Mouse (Mus musculus): ENCODE data around the gene Olfr605. TPM values are rescaled to one million over a fixed set of nuclear protein-coding genes. Genes with fewer than 3 reads are reported as not detected.
"Not testable (repeated sequence)": the region's sequence is repeated elsewhere in the genome, so short reads cannot be mapped to it uniquely, and the experiment has no call there.

The Olfr605 gene
- polyA plus RNA-seq (2012; rRNA removed): not detected in 2 replicates

- TF ChIP-seq CTCF (IDR thresholded peaks at IDR 0.05; ENCODE audit: extremely low read depth, insufficient read depth, low read length): no peak
- TF ChIP-seq POLR2A (IDR thresholded peaks at IDR 0.05; ENCODE audit: extremely low read depth, insufficient read depth, low read length): no peak
- Histone ChIP-seq H3K4me3 (ENCODE audit: insufficient read depth, low read length) (no peak within 1 kb of the TSS), H3K4me1 (ENCODE audit: control insufficient read depth, insufficient read depth, low read length) (no peaks in the 10 kb centered on the region), H3K27ac (ENCODE audit: insufficient read depth, low read length) (no peak within 1 kb of the TSS)
Measured at GRCm38 (mm10) chr7:103445339-103445738, at the start of gene Olfr605. TSS of gene Olfr605 (minus strand) at chr7:103445439.

GRCm38 (mm10) chr7:103477106-103477505 lies 31.9 kb upstream of the Olfr605 start:
- H3K4me1 ChIP-seq (ENCODE audit: control insufficient read depth, insufficient read depth, low read length); H3K27ac ChIP-seq (ENCODE audit: insufficient read depth, low read length): not testable (repeated sequence)

GRCm38 (mm10) chr7:103469577-103469976 lies 24.3 kb upstream of the Olfr605 start, which contains the start of gene Olfr608:
TSS of gene Olfr608 (plus strand) at chr7:103469877.
- Histone ChIP-seq H3K4me1 (ENCODE audit: control insufficient read depth, insufficient read depth, low read length) (no peaks in the 10 kb centered on the region), H3K4me3 (ENCODE audit: insufficient read depth, low read length) (no peak within 1 kb of the TSS), H3K27ac (ENCODE audit: insufficient read depth, low read length) (no peak within 1 kb of the TSS)
- TF ChIP-seq POLR2A (IDR thresholded peaks at IDR 0.05; ENCODE audit: extremely low read depth, insufficient read depth, low read length): no peak
- no peak for TF ChIP-seq CTCF (IDR thresholded peaks at IDR 0.05; ENCODE audit: extremely low read depth, insufficient read depth, low read length)

More at GRCm38 (mm10) chr7:103477106-103477505, 31.9 kb upstream of the Olfr605 start:
- not testable (repeated sequence) for H3K4me3 ChIP-seq (ENCODE audit: insufficient read depth, low read length)

GRCm38 (mm10) chr7:103460590-103460989 lies 15.4 kb upstream of the Olfr605 start:
- no peak overlapping the region for H3K27ac ChIP-seq (ENCODE audit: insufficient read depth, low read length)
- TF ChIP-seq CTCF (IDR thresholded peaks at IDR 0.05; ENCODE audit: extremely low read depth, insufficient read depth, low read length) (no peak), POLR2A (IDR thresholded peaks at IDR 0.05; ENCODE audit: extremely low read depth, insufficient read depth, low read length) (no peak)
- H3K4me1 ChIP-seq (ENCODE audit: control insufficient read depth, insufficient read depth, low read length): no peaks in the 10 kb centered on the region
- H3K4me3 ChIP-seq (ENCODE audit: insufficient read depth, low read length): no peak overlapping the region

GRCm38 (mm10) chr7:103448746-103449145 lies 3.5 kb upstream of the Olfr605 start, which contains the start of gene Olfr606:
TSS of gene Olfr606 (plus strand) at chr7:103449046.
- Histone ChIP-seq H3K4me3 (ENCODE audit: insufficient read depth, low read length) (no peak within 1 kb of the TSS), H3K27ac (ENCODE audit: insufficient read depth, low read length) (no peak within 1 kb of the TSS), H3K4me1 (ENCODE audit: control insufficient read depth, insufficient read depth, low read length) (no peaks in the 10 kb centered on the region)
- TF ChIP-seq POLR2A (IDR thresholded peaks at IDR 0.05; ENCODE audit: extremely low read depth, insufficient read depth, low read length): no peak
- no peak for TF ChIP-seq CTCF (IDR thresholded peaks at IDR 0.05; ENCODE audit: extremely low read depth, insufficient read depth, low read length)

DNA sequence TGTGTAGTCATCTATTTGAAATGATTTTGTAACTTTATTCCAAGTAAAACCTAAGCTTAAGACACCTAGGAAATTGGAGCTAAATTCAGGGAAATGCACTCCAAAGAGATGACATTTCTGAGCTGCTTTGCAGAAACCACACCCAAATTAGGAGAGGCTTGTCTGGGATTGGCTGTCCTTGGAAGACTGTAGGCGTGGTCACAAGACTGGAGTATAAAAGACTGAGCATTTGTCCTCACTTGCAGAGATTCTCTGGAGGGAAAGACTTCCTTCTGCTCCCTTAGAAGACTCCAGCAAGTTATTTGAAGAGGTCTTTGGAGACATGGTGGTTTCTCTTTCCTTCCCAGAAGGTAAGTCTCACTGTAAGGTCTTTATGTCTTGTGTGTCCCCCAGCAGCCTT lies 30.5 kb downstream of the Olfr605 start, which contains the start of gene Usp17lc:
Gene Usp17lc (plus strand): TSS at position 301 of the 400 bp plus-strand sequence.
- H3K27ac ChIP-seq (ENCODE audit: insufficient read depth, low read length); H3K4me3 ChIP-seq (ENCODE audit: insufficient read depth, low read length); H3K4me1 ChIP-seq (ENCODE audit: control insufficient read depth, insufficient read depth, low read length): not testable (repeated sequence)

DNA sequence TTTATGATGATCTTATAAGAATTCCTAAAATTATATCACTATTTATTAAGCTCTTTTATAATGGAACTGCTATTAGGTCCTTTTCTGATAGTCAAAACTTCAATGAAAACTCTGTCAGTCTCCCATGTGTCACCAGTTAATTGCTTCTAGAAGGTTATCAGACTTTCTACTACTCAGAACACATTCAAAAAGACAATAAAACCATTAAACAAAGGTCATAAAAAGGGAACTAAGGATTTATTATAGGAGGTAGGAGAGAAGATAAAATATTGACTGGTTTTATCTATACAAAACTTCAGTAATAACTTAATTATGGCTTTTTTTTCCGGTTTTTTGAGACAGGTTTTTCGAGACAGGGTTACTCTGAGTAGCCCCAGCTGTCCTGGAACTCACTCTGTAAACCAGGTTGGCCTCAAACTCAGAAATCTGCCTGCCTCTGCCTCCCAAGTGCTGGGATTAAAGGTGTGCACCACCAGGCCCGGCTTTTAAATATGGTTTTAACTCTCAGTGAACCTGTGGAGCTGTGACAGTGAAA lies 38.7 kb downstream of the Olfr605 start:
- H3K4me3 ChIP-seq (ENCODE audit: insufficient read depth, low read length); H3K27ac ChIP-seq (ENCODE audit: insufficient read depth, low read length): not testable (repeated sequence)

DNA sequence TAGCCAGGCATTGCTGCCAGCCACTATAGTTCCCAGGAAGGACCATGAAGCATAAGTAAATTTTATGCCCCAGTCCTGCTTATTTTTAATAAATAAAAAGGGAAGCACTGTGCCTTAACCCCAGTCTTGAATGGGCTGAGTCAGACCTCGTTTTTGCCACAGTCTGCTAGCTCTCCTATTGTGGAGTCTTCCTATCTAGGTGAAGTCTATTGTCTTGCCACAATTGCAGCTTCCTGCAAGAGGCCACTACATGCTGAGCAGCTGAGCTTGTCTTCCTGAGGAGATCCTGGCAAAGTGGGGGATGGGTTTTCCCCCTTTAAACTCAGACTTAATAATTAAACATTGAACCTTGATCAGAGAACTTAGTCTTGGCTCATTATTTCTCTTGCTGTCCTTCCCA lies 46.3 kb downstream of the Olfr605 start:
- TF ChIP-seq POLR2A (IDR thresholded peaks at IDR 0.05; ENCODE audit: extremely low read depth, insufficient read depth, low read length) (no peak), CTCF (IDR thresholded peaks at IDR 0.05; ENCODE audit: extremely low read depth, insufficient read depth, low read length) (no peak)
- Histone ChIP-seq H3K27ac (ENCODE audit: insufficient read depth, low read length) (no peak overlapping the region), H3K4me3 (ENCODE audit: insufficient read depth, low read length) (no peak overlapping the region), H3K4me1 (ENCODE audit: control insufficient read depth, insufficient read depth, low read length) (no peaks in the 10 kb centered on the region)

More for the DNA sequence above, 38.7 kb downstream of the Olfr605 start:
- H3K4me1 ChIP-seq (ENCODE audit: control insufficient read depth, insufficient read depth, low read length): not testable (repeated sequence)

GRCm38 (mm10) chr7:103397758-103398157 lies 47.5 kb downstream of the Olfr605 start:
- TF ChIP-seq CTCF (IDR thresholded peaks at IDR 0.05; ENCODE audit: extremely low read depth, insufficient read depth, low read length) (no peak), POLR2A (IDR thresholded peaks at IDR 0.05; ENCODE audit: extremely low read depth, insufficient read depth, low read length) (no peak)
- Histone ChIP-seq H3K4me3 (ENCODE audit: insufficient read depth, low read length) (no peak overlapping the region), H3K27ac (ENCODE audit: insufficient read depth, low read length) (no peak overlapping the region), H3K4me1 (ENCODE audit: control insufficient read depth, insufficient read depth, low read length) (no peaks in the 10 kb centered on the region)

Other genes with a start within 250 kb of the Olfr605 start
- gene Olfr593, start 233.6 kb downstream of the Olfr605 start, polyA plus RNA-seq (2012; rRNA removed): not detected in 2 replicates
- gene Olfr594, start 228.4 kb downstream of the Olfr605 start, polyA plus RNA-seq (2012; rRNA removed): not detected in 2 replicates
- gene Usp17ld, start 192.9 kb downstream of the Olfr605 start, polyA plus RNA-seq (2012; rRNA removed): not detected in 2 replicates
- not detected in 2 replicates for gene Olfr596, start 139.8 kb downstream of the Olfr605 start, polyA plus RNA-seq (2012; rRNA removed)
- gene Olfr597, start 129.1 kb downstream of the Olfr605 start, polyA plus RNA-seq (2012; rRNA removed): not detected in 2 replicates
- gene Olfr598, start 121.9 kb downstream of the Olfr605 start, polyA plus RNA-seq (2012; rRNA removed): not detected in 2 replicates
- not detected in 2 replicates for gene Olfr599, start 109.5 kb downstream of the Olfr605 start, polyA plus RNA-seq (2012; rRNA removed)
- not detected in 2 replicates for gene Olfr600, start 95.8 kb downstream of the Olfr605 start, polyA plus RNA-seq (2012; rRNA removed)
- gene Olfr601, start 82.8 kb downstream of the Olfr605 start, polyA plus RNA-seq (2012; rRNA removed): not detected in 2 replicates
- not detected in 2 replicates for gene Olfr603, start 59.3 kb downstream of the Olfr605 start, polyA plus RNA-seq (2012; rRNA removed)
- gene Usp17lc, start 30.4 kb downstream of the Olfr605 start, polyA plus RNA-seq (2012; rRNA removed): not detected in 2 replicates
- gene Olfr606, start 3.6 kb upstream of the Olfr605 start, polyA plus RNA-seq (2012; rRNA removed): not detected in 2 replicates
- gene Olfr607, start 18.7 kb upstream of the Olfr605 start, polyA plus RNA-seq (2012; rRNA removed): not detected in 2 replicates
- not detected in 2 replicates for gene Olfr608, start 24.4 kb upstream of the Olfr605 start, polyA plus RNA-seq (2012; rRNA removed)
- gene Olfr609, start 52.6 kb upstream of the Olfr605 start, polyA plus RNA-seq (2012; rRNA removed): not detected in 2 replicates
- gene Olfr610, start 66.7 kb upstream of the Olfr605 start, polyA plus RNA-seq (2012; rRNA removed): not detected in 2 replicates
- gene Olfr611, start 75.4 kb upstream of the Olfr605 start, polyA plus RNA-seq (2012; rRNA removed): not detected in 2 replicates
- gene Olfr612, start 97.3 kb upstream of the Olfr605 start, polyA plus RNA-seq (2012; rRNA removed): not detected in 2 replicates
- gene Olfr613, start 102.6 kb upstream of the Olfr605 start, polyA plus RNA-seq (2012; rRNA removed): not detected in 2 replicates
- gene Olfr615, start 110.6 kb upstream of the Olfr605 start, polyA plus RNA-seq (2012; rRNA removed): not detected in 2 replicates
- gene Olfr616, start 123.7 kb upstream of the Olfr605 start, polyA plus RNA-seq (2012; rRNA removed): not detected in 2 replicates
- gene Olfr617, start 127.6 kb upstream of the Olfr605 start, polyA plus RNA-seq (2012; rRNA removed): not detected in 2 replicates
- gene Olfr618, start 144.7 kb upstream of the Olfr605 start, polyA plus RNA-seq (2012; rRNA removed): not detected in 2 replicates
- gene Olfr619, start 155.1 kb upstream of the Olfr605 start, polyA plus RNA-seq (2012; rRNA removed): not detected in 2 replicates
- gene Olfr620, start 167.1 kb upstream of the Olfr605 start, polyA plus RNA-seq (2012; rRNA removed): not detected in 2 replicates
- not detected in 2 replicates for gene Olfr622, start 197.3 kb upstream of the Olfr605 start, polyA plus RNA-seq (2012; rRNA removed)
- gene Olfr623, start 218.3 kb upstream of the Olfr605 start, polyA plus RNA-seq (2012; rRNA removed): not detected in 2 replicates
- gene Olfr624, start 225.8 kb upstream of the Olfr605 start, polyA plus RNA-seq (2012; rRNA removed): 0.02 TPM in 1 of 2 replicates, not detected in the other
- gene Olfr625-ps1, start 237.3 kb upstream of the Olfr605 start, polyA plus RNA-seq (2012; rRNA removed): not detected in 2 replicates

Data from cortical plate, adult 2 months (tissue).